Mouse (Mus musculus) liver, embryonic 16.5 days (tissue): ENCODE measurements around the gene Fbn1. TPM values are rescaled to one million over a fixed set of nuclear protein-coding genes. Genes with fewer than 3 reads are reported as not detected.

Experiments
- ATAC-seq: fragments of 200-750 bp; cut with Nextera tagmentation; 2 replicates; pipeline ENCODE4 v1.8.0; 2017; ENCODE audit warnings: low read depth, mild to moderate bottlenecking, moderate number of reproducible peaks, moderate library complexity
- H3K27ac ChIP-seq: fragments of 300-500 bp; sonication (generic); 2 replicates; pipeline ENCODE4 v1.5.1; 2014; ENCODE audit warnings: mild to moderate bottlenecking, low read length
- H3K27me3 ChIP-seq: fragments of 300-500 bp; sonication (generic); 2 replicates; pipeline ENCODE4 v1.6.1; 2014; ENCODE audit warnings: low read depth, low read length, mixed read lengths; ENCODE audit not compliant: control insufficient read depth, insufficient read depth
- H3K36me3 ChIP-seq: fragments of 300-500 bp; sonication (generic); 2 replicates; pipeline ENCODE4 v1.6.1; 2014; ENCODE audit warnings: mild to moderate bottlenecking; ENCODE audit not compliant: control insufficient read depth, insufficient read depth
- H3K4me1 ChIP-seq: fragments of 300-500 bp; sonication (generic); 2 replicates; pipeline ENCODE4 v1.6.1; 2014; ENCODE audit warnings: low read depth, low read length, mixed read lengths; ENCODE audit not compliant: control insufficient read depth
- H3K4me2 ChIP-seq: fragments of 300-500 bp; sonication (generic); 2 replicates; pipeline ENCODE4 v1.6.1; 2014; ENCODE audit warnings: low read depth, low read length, mixed read lengths
- H3K4me3 ChIP-seq: fragments of 300-500 bp; sonication (generic); 2 replicates; pipeline ENCODE4 v1.5.1; 2014; ENCODE audit warnings: low read depth, mild to moderate bottlenecking, low read length
- H3K9ac ChIP-seq: fragments of 300-500 bp; sonication (generic); 2 replicates; pipeline ENCODE4 v1.6.1; 2014; ENCODE audit warnings: low read depth, low read length
- H3K9me3 ChIP-seq: fragments of 300-500 bp; sonication (generic); replicated peaks from 2 replicates; pipeline ENCODE4 v1.6.1; 2016; ENCODE audit warnings: low read length; ENCODE audit not compliant: control insufficient read depth
- WGBS: fragments of 180-500 bp; shearing (Covaris S2); extraction: QIAGEN DNeasy Blood & Tissue Kit; methylation state at CpG from one replicate; pipeline ENCODE4 v1.1.7; 2014; ENCODE audit not compliant: insufficient replicate concordance; 5-methylcytosine and 5-hydroxymethylcytosine counted together
- polyA plus RNA-seq: library from polyadenylated mRNA; unstranded; fragments of >200 nt; fragmentation: Nextera tagmentation; extraction: Ambion mirVana; gene quantifications from 2 replicates; pipeline ENCODE4 v1.2.1, GENCODE M21; 2015

Fbn1 gene
- polyA plus RNA-seq: 1.4 and 1.7 TPM in 2 replicates

DNA sequence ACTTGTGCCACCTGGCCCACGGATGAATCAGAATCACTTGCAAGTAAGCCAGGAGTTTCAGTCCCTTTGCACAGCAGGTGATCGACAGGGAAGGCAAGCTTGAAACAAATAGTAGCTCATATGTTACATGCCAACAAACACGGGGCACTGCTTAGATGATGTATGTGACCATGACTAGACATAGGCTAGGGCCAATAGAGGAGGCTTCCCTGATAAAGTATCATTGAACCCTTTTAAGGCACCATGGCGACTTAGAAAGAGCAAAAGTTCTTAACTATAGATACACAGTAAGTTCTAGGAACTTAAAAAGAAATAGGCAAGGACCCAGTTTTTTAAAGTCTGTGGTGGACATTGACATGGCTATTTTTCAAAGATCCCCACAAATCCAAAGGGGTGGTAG, at the start of gene Fbn1:
Fbn1 (minus strand) TSS at position 101 of the 400 bp plus-strand sequence.
- Histone ChIP-seq H3K27me3 (peaks cover 41% of the 10 kb centered on the region), H3K4me2 (no peak within 1 kb of the TSS), H3K4me3 (no peak within 1 kb of the TSS), H3K4me1 (no peaks in the 10 kb centered on the region), H3K9ac (no peak within 1 kb of the TSS), H3K36me3 (no peaks in the 10 kb centered on the region), H3K9me3 (no peaks in the 10 kb centered on the region), H3K27ac (no peak within 1 kb of the TSS)
- 59% methylated on average over 4 of the region's 4 CpGs for WGBS
- ATAC-seq: no peak

DNA sequence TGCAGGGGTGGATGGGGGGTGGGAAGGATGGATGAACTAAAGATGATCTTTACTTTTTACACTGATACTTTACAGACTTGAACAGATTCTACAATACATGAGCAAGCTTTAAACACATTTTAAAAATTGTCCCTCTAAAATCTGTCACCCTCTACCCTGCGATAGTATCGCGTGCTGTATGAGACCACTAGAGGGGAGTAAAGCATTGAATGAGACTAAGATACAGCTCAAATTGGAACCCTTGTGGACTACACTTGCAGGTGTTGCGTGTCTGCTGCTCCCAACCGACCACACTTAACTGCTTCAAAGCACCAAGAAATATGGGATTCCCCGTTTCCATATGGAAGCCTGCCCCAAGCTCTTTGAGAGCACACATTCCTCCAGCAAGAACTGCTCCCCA, 48.0 kb upstream of the Fbn1 start:
- Histone ChIP-seq H3K9ac (no peak overlapping the region), H3K4me2 (no peak overlapping the region), H3K4me1 (no peaks in the 10 kb centered on the region), H3K27ac (no peak overlapping the region), H3K36me3 (no peaks in the 10 kb centered on the region), H3K4me3 (no peak overlapping the region), H3K27me3 (no peaks in the 10 kb centered on the region), H3K9me3 (no peaks in the 10 kb centered on the region)
- no peak for ATAC-seq
- WGBS: 72% methylated on average over 6 of the region's 6 CpGs

DNA sequence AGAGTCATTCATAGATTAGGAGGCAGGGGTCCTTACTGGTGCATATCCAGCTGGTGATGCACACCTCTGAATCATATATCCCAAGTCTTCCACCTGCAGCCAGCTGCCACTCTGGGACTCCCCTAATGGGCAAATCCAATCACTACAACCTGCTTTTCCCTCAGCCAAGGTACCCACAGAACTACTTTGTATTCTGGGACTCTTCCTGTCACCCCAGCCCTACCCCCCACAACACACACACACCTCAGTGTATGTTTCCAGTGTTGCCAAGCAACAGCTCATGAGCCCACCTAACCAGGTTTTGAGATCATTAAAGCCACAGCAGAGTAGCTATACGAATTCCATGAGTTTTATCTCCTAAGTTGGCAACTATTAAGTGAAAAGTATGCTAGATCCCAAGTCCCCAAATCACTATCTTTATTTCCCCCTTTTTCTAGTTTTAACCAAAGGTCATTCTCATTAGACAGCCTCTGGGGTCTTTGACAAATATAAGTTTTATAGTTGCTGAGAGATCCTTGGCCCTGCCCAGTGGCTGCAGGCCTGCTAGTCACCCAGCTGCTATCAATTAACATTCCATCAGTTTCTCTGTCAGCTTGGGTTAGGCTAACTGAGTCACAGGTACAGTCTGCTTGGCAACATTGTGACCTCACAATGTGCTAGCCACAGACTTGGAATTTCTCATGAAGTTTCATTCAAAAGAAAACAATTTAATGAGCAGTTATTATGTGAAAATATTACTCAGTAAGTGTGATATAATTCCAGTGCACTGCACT, 41.2 kb upstream of the Fbn1 start:
- ATAC-seq: no peak
- 32% methylated on average over 1 of the region's 1 CpGs for WGBS
- Histone ChIP-seq H3K27ac (no peak overlapping the region), H3K27me3 (no peaks in the 10 kb centered on the region), H3K9me3 (no peaks in the 10 kb centered on the region), H3K4me1 (no peaks in the 10 kb centered on the region), H3K4me2 (no peak overlapping the region), H3K36me3 (no peaks in the 10 kb centered on the region), H3K4me3 (no peak overlapping the region), H3K9ac (no peak overlapping the region)

DNA sequence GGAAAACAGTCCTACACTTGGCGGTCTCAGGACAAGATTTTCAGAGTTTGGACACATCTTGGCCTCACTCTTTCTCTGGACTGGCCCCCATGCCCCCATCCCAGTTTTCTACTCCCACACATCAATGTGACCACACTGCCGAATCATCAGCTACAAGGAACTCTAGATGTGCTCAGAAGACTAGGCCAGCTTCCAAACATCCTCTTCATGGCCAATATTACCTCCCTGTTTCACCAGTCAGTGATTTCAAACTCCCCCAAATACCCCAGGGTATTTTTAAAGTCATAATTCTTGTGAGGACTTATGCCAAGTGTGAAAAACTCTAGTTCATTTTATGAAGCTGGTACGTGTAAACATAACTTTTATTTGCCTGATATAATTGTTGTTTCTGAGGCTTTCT, 37.2 kb upstream of the Fbn1 start:
- 54% methylated on average over 3 of the region's 3 CpGs for WGBS
- no peak for ATAC-seq

DNA sequence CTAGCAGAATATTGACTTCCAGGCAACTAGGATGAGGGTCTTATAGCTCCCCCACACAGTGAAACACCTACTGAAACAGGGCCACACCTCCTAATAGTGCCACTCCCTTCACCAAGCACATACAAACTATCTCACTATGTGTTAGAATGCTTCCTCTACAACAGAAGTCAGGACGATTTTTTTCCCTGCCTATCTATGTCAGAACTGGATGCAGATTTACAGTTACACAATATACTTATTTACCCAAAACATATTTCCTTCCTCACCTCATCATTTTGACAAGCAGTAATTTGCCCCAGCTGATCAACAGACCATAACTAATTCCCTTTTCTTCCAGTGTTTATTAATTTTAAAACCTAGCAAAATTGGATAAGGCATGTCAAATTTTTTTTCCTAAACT, 35.9 kb upstream of the Fbn1 start:
- Histone ChIP-seq H3K27ac (no peak overlapping the region), H3K9ac (no peak overlapping the region), H3K4me2 (no peak overlapping the region), H3K36me3 (no peaks in the 10 kb centered on the region), H3K4me3 (no peak overlapping the region), H3K9me3 (no peaks in the 10 kb centered on the region), H3K4me1 (no peaks in the 10 kb centered on the region), H3K27me3 (no peaks in the 10 kb centered on the region)
- ATAC-seq: no peak
- WGBS: 24% methylated on average over 1 of the region's 1 CpGs

More for the DNA sequence above, 37.2 kb upstream of the Fbn1 start:
- no peaks in the 10 kb centered on the region for H3K9me3 ChIP-seq
- H3K9ac ChIP-seq: no peak overlapping the region
- H3K4me2 ChIP-seq: no peak overlapping the region
- no peak overlapping the region for H3K4me3 ChIP-seq
- no peaks in the 10 kb centered on the region for H3K36me3 ChIP-seq
- H3K27ac ChIP-seq: no peak overlapping the region
- no peaks in the 10 kb centered on the region for H3K4me1 ChIP-seq
- H3K27me3 ChIP-seq: no peaks in the 10 kb centered on the region

DNA sequence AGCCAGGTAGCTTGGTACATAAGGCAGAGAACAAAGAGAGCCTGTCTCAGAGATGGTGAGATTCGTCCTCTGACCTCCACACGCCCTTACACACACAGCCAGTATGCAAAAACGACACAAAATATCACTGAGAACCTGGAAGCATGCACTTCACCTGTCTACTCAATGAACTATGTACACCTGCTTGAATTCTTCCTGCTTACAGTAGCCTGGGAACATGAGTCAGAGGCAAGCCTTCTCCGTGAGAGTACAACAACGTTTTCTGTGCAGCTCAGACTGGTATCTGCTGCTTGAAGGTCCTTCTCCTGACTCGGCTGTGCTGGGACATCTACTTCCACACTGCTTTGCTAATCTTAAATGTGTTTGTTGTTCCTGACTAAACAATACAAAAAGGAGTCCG, 33.7 kb upstream of the Fbn1 start:
- Histone ChIP-seq H3K4me3 (no peak overlapping the region), H3K27ac (no peak overlapping the region), H3K4me2 (no peak overlapping the region), H3K36me3 (no peaks in the 10 kb centered on the region), H3K9me3 (no peaks in the 10 kb centered on the region), H3K27me3 (no peaks in the 10 kb centered on the region), H3K4me1 (no peaks in the 10 kb centered on the region), H3K9ac (no peak overlapping the region)
- 50% methylated on average over 7 of the region's 7 CpGs for WGBS
- ATAC-seq: no peak

DNA sequence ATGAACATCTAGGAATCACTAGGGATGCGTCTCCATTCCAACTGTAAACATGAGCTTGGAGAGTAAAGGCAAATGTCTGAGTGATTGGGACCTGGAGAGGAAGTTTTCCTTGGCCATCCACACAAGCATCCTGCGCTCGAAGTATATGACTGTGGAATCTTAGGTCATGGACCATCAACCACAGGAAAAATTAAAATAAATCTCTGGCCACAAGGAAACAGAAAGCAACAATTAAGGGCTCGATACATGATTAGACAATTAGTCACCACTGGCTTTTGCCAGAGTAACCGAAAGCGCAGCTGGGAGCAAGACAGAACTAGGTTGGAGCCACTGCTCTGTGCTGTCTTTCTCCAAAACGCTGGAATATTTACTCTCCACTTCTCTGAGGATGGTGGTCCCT, 32.8 kb upstream of the Fbn1 start:
- Histone ChIP-seq H3K36me3 (no peaks in the 10 kb centered on the region), H3K27ac (no peak overlapping the region), H3K9me3 (no peaks in the 10 kb centered on the region), H3K4me3 (no peak overlapping the region), H3K27me3 (no peaks in the 10 kb centered on the region), H3K4me1 (no peaks in the 10 kb centered on the region), H3K4me2 (no peak overlapping the region), H3K9ac (no peak overlapping the region)
- WGBS: 64% methylated on average over 7 of the region's 7 CpGs
- no peak for ATAC-seq

DNA sequence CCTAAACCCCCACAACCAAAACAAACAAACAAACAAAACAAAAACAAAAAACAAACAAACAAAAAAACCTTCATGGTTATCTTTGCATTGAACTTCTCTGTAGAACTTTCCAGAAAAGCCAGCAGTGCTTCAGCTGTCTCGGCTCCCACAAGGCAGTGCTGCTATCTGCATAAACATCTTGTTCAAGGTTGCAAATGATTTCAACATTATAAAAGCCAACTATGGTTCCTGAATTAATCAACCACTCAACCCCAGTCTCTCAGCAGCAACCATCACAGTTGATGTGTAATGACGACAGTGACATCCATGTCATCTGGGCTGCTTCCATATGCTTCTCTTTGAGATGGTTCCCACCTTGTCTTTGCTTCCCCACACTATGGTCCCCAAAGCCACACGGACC, 31.8 kb upstream of the Fbn1 start:
- no peaks in the 10 kb centered on the region for H3K4me1 ChIP-seq
- H3K4me3 ChIP-seq: no peak overlapping the region
- no peaks in the 10 kb centered on the region for H3K9me3 ChIP-seq
- no peak for ATAC-seq
- H3K27me3 ChIP-seq: no peaks in the 10 kb centered on the region
- no peak overlapping the region for H3K9ac ChIP-seq
- no peaks in the 10 kb centered on the region for H3K36me3 ChIP-seq
- no peak overlapping the region for H3K4me2 ChIP-seq
- WGBS: 64% methylated on average over 3 of the region's 3 CpGs
- no peak overlapping the region for H3K27ac ChIP-seq

DNA sequence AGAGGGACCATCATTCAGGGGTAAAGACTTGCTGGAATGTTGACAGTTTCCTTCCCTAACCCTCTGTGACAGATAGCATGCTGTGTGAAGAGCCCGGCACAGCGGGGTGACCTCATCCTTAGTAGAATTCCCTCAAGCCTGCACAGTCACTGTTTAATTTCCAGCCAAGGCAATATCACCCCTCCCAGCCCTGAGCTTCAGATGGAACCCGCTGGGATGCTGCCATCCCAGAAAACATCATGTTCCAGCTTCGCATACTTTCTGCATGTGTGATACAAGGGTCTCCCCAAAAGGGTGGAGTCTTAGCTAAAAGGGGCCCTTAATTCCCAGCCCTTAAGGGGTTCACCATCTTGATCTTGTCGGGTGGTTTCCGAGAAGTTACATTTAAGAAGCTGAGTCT, 22.9 kb upstream of the Fbn1 start:
- no peaks in the 10 kb centered on the region for H3K4me1 ChIP-seq
- no peak overlapping the region for H3K9ac ChIP-seq
- no peaks in the 10 kb centered on the region for H3K36me3 ChIP-seq
- no peak for ATAC-seq
- WGBS: 55% methylated on average over 6 of the region's 6 CpGs
- H3K4me3 ChIP-seq: no peak overlapping the region
- H3K9me3 ChIP-seq: no peaks in the 10 kb centered on the region
- no peaks in the 10 kb centered on the region for H3K27me3 ChIP-seq
- no peak overlapping the region for H3K27ac ChIP-seq
- H3K4me2 ChIP-seq: no peak overlapping the region
